Mouse (Mus musculus) hindbrain, embryonic 13.5 days (tissue): Measurements from ENCODE around the gene H2al1f. TPM values are rescaled to one million over a fixed set of nuclear protein-coding genes. Genes with fewer than 3 reads are reported as not detected.
A peak's percentile ranks its signal among the peaks of the same experiment; 100 is the strongest.
"Not testable (repeated sequence)": the region's sequence is repeated elsewhere in the genome, so short reads cannot be mapped to it uniquely, and the experiment has no call there.

Experiments
- ATAC-seq: fragments of 200-750 bp; cut with Nextera tagmentation; 2 replicates; pipeline ENCODE4 v1.8.0; 2017; ENCODE audit warnings: moderate TSS enrichment; ENCODE audit not compliant: low FRiP score
- H3K27ac ChIP-seq: fragments of 300-500 bp; sonication (generic); 2 replicates; pipeline ENCODE4 v1.5.1; 2015; ENCODE audit warnings: inconsistent platforms, mild to moderate bottlenecking, moderate library complexity
- H3K27me3 ChIP-seq: fragments of 300-500 bp; sonication (generic); 2 replicates; pipeline ENCODE4 v1.6.1; 2015; ENCODE audit warnings: mild to moderate bottlenecking, inconsistent platforms
- H3K36me3 ChIP-seq: fragments of 300-500 bp; sonication (generic); 2 replicates; pipeline ENCODE4 v1.6.1; 2015; ENCODE audit warnings: mild to moderate bottlenecking, inconsistent platforms
- H3K4me1 ChIP-seq: fragments of 300-500 bp; sonication (generic); replicated peaks from 2 replicates; pipeline ENCODE4 v1.6.1; 2015; ENCODE audit warnings: inconsistent platforms
- H3K4me2 ChIP-seq: fragments of 300-500 bp; sonication (generic); 2 replicates; pipeline ENCODE4 v1.6.1; 2015; ENCODE audit warnings: inconsistent platforms, mild to moderate bottlenecking, moderate library complexity
- H3K4me3 ChIP-seq: fragments of 300-500 bp; sonication (generic); 2 replicates; pipeline ENCODE4 v1.5.1; 2015; ENCODE audit warnings: mild to moderate bottlenecking, inconsistent platforms
- H3K9ac ChIP-seq: fragments of 300-500 bp; sonication (generic); 2 replicates; pipeline ENCODE4 v1.6.1; 2015; ENCODE audit warnings: mild to moderate bottlenecking, inconsistent platforms
- H3K9me3 ChIP-seq: fragments of 300-500 bp; sonication (generic); 2 replicates; pipeline ENCODE4 v1.6.1; 2016; ENCODE audit warnings: inconsistent platforms
- WGBS: fragments of 180-500 bp; shearing (Covaris S2); methylation state at CpG from one replicate; pipeline ENCODE4 v1.1.7; 2015; 5-methylcytosine and 5-hydroxymethylcytosine counted together
- polyA plus RNA-seq: library from polyadenylated mRNA; unstranded; fragments of >200 nt; fragmentation: Nextera tagmentation; extraction: Ambion mirVana; gene quantifications from 2 replicates; pipeline ENCODE4 v1.2.1, GENCODE M21; 2015

Gene H2al1f
- polyA plus RNA-seq, 1 experiment from 2014 or later, result not detected

- H3K4me1 ChIP-seq, H3K9me3 ChIP-seq, H3K27ac ChIP-seq, H3K27me3 ChIP-seq, H3K36me3 ChIP-seq, H3K4me3 ChIP-seq, H3K4me2 ChIP-seq, ATAC-seq, H3K9ac ChIP-seq: not testable (repeated sequence)
- no CpG with 5 or more reads among the region's 3 CpGs for WGBS
Measured at GRCm38 (mm10) chrX:11317956-11318355, 3.0 kb downstream of the H2al1f start, which contains the start of gene H2al1g. TSS of gene H2al1g (plus strand) at chrX:11318256.

GRCm38 (mm10) chrX:11321192-11321591, 6.2 kb downstream of the H2al1f start, which contains the start of gene H2al1h:
TSS of gene H2al1h (plus strand) at chrX:11321492.
- ATAC-seq, H3K4me1 ChIP-seq, H3K4me3 ChIP-seq, H3K4me2 ChIP-seq, H3K9ac ChIP-seq, H3K36me3 ChIP-seq, H3K27me3 ChIP-seq, H3K9me3 ChIP-seq, H3K27ac ChIP-seq: not testable (repeated sequence)
- no CpG with 5 or more reads among the region's 6 CpGs for WGBS

- H3K4me3 ChIP-seq, ATAC-seq, H3K9me3 ChIP-seq, H3K27me3 ChIP-seq, H3K36me3 ChIP-seq, H3K9ac ChIP-seq, H3K4me1 ChIP-seq, H3K27ac ChIP-seq, H3K4me2 ChIP-seq: not testable (repeated sequence)
- WGBS, result 84% methylated on average over 2 of the region's 5 CpGs
Measured at GRCm38 (mm10) chrX:11324359-11324758, 9.4 kb downstream of the H2al1f start, which contains the start of gene H2al1i. TSS of gene H2al1i (plus strand) at chrX:11324659.

DNA sequence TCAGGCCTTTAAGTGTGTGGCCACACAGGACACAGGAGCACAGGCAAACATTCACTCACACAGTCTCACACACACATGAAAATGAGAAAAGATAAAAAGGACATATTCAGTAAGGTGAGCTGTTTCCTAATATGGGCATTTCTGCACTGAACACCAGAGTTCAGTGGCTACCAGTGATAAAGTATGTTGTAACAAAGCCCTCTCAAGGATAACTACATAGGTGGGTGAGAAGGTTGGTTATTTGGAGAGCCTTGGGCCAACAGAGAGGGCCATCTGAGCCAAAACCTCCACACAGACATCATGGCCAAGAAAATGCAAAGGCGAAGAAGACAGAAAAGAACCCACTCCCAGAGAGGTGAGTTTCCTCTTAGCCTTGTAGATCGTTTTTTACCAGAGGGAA, 12.6 kb downstream of the H2al1f start, which contains the start of gene H2al1j:
H2al1j (plus strand) TSS at position 301 of the 400 bp plus-strand sequence.
- not testable (repeated sequence) for H3K27me3 ChIP-seq, H3K36me3 ChIP-seq, H3K9ac ChIP-seq, ATAC-seq, H3K4me2 ChIP-seq, H3K4me3 ChIP-seq, H3K9me3 ChIP-seq, H3K27ac ChIP-seq, H3K4me1 ChIP-seq
- whole genome bisulfite sequencing, result 87% methylated on average over 2 of the region's 2 CpGs

DNA sequence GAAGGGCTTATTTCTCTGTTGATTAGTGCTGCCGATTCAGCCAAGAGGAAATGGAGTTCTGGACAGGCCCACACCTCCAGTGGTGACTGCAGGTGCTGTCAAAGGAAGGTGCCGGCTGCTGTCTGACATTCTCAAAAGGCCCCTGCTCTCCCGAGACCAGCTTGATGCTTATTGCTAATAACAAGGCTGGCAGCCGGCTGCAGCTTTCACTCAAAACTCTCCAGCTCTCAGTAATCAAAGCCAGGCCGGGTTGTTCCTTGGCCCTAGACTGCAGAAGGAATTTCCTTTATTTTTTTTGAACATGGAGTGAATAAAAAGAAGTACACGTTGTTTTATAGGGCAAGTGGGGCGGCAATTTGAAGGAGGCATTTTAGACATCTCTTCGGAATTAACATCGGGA, 30.8 kb downstream of the H2al1f start:
- peaks cover 5% of the 10 kb centered on the region; the same call in 1 of the 2 replicates for H3K4me1 ChIP-seq
- WGBS, result 61% methylated on average over 9 of the region's 9 CpGs
- H3K36me3 ChIP-seq, result no peaks in the 10 kb centered on the region
- ATAC-seq, result no peak
- H3K4me2 ChIP-seq, result no peak overlapping the region
- no peak overlapping the region for H3K9ac ChIP-seq
- H3K4me3 ChIP-seq, result no peak overlapping the region
- H3K27me3 ChIP-seq, result no peaks in the 10 kb centered on the region
- H3K9me3 ChIP-seq, result no peaks in the 10 kb centered on the region
- H3K27ac ChIP-seq, result no peak overlapping the region

- no peak overlapping the region for H3K27ac ChIP-seq
- ATAC-seq, result no peak
- H3K9me3 ChIP-seq, result no peaks in the 10 kb centered on the region
- H3K9ac ChIP-seq, result no peak overlapping the region
- H3K4me2 ChIP-seq, result no peak overlapping the region
- no peaks in the 10 kb centered on the region for H3K36me3 ChIP-seq
- no peak overlapping the region for H3K4me3 ChIP-seq
- WGBS, result 93% methylated on average over 3 of the region's 3 CpGs
- H3K27me3 ChIP-seq, result no peaks in the 10 kb centered on the region
- peaks cover 5% of the 10 kb centered on the region; the same call in 1 of the 2 replicates for H3K4me1 ChIP-seq
Measured at GRCm38 (mm10) chrX:11346756-11347155, 31.8 kb downstream of the H2al1f start.

GRCm38 (mm10) chrX:11360823-11361222, 45.9 kb downstream of the H2al1f start:
- Histone ChIP-seq H3K4me2 (no peak overlapping the region), H3K9ac (no peak overlapping the region), H3K27me3 (0 out of 2 replicates have a peak, but pooled peaks cover 13% of the 10 kb centered on the region), H3K4me1 (peaks cover 9% of the 10 kb centered on the region), H3K27ac (no peak overlapping the region), H3K4me3 (no peak overlapping the region), H3K36me3 (no peaks in the 10 kb centered on the region), H3K9me3 (no peaks in the 10 kb centered on the region)
- 81% methylated on average over 6 of the region's 6 CpGs for WGBS
- ATAC-seq, result no peak

GRCm38 (mm10) chrX:11361261-11361660, 46.3 kb downstream of the H2al1f start:
- H3K36me3 ChIP-seq, result no peaks in the 10 kb centered on the region
- H3K4me2 ChIP-seq, result no peak overlapping the region
- H3K9ac ChIP-seq, result no peak overlapping the region
- ATAC-seq, result no peak
- H3K4me3 ChIP-seq, result no peak overlapping the region
- 0 out of 2 replicates have a peak, but pooled peaks cover 15% of the 10 kb centered on the region for H3K27me3 ChIP-seq
- H3K9me3 ChIP-seq, result no peaks in the 10 kb centered on the region
- H3K4me1 ChIP-seq, result peaks cover 9% of the 10 kb centered on the region
- H3K27ac ChIP-seq, result no peak overlapping the region
- WGBS, result 79% methylated on average over 2 of the region's 2 CpGs

DNA sequence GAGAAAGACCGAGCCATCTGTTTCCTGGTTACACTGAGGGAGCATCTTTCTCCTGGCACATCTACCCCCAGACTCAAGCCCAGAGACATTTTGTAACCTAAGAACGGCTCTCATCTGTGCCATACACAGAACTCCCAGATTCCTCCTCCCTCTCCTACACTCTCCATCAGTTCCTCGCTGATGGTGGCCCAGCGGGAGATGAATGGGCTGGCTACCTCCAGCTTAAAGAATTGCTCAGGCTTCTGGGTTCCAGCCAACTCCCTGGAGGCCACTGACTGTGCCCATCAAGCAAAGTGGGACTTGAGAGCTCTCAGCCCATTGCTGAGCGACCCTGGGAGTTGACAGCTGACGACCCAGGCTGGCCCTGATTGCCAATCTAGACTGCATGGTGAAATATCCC, 48.9 kb downstream of the H2al1f start:
- Histone ChIP-seq H3K27ac (no peak overlapping the region), H3K4me3 (no peak overlapping the region), H3K4me2 (no peak overlapping the region), H3K9me3 (no peaks in the 10 kb centered on the region), H3K9ac (no peak overlapping the region), H3K36me3 (no peaks in the 10 kb centered on the region), H3K4me1 (peaks cover 9% of the 10 kb centered on the region), H3K27me3 (0 out of 2 replicates have a peak, but pooled peaks cover 16% of the 10 kb centered on the region)
- WGBS, result 41% methylated on average over 6 of the region's 6 CpGs
- peak; percentile 57; the same call in 1 of the 2 replicates for ATAC-seq

Other genes with a start within 250 kb of the H2al1f start
- gene H2al1a, start 15.9 kb upstream of the H2al1f start, polyA plus RNA-seq, result not detected in 2 replicates
- not detected in 2 replicates for gene H2al1b, start 12.7 kb upstream of the H2al1f start, polyA plus RNA-seq
- not detected in 2 replicates for gene H2al1c, start 9.5 kb upstream of the H2al1f start, polyA plus RNA-seq
- not detected in 2 replicates for gene H2al1d, start 6.3 kb upstream of the H2al1f start, polyA plus RNA-seq
- not detected in 2 replicates for gene H2al1e, start 3.2 kb upstream of the H2al1f start, polyA plus RNA-seq
- not detected in 2 replicates for gene H2al1g, start 3.1 kb downstream of the H2al1f start, polyA plus RNA-seq
- gene H2al1h, start 6.3 kb downstream of the H2al1f start, polyA plus RNA-seq, result not detected in 2 replicates
- gene H2al1i, start 9.5 kb downstream of the H2al1f start, polyA plus RNA-seq, result not detected in 2 replicates
- gene H2al1j, start 12.7 kb downstream of the H2al1f start, polyA plus RNA-seq, result not detected in 2 replicates